8 mouse cellular contexts compared by ENCODE assay signal in genomic region chr5:3802433-3803291, GRCm38 (mm10). TPM values are rescaled to one million over a fixed set of nuclear protein-coding genes. Genes with fewer than 3 reads are reported as not detected.
DNase-seq lines count a peak whose midpoint lies in the region; ATAC-seq and TF ChIP-seq lines count a peak whose summit lies in the region.

Gene Ankib1 (minus strand): TSS chr5:3802925.
Gene Krit1 (plus strand): TSS chr5:3803184.

- DNase-seq in 3134 (ENCODE audit: extremely low read depth, insufficient read length, low spot score), result peak; percentile 88
- DNase-seq in adrenal gland, postnatal 36 days, result peak; percentile 93 to 96
- DNase-seq in heart, adult 2 months, result peak; percentile 91 to 93
- DNase-seq in kidney, adult 9 months, result peak; percentile 88
- DNase-seq in limb, embryonic 14.5 days (ENCODE audit: low spot score), result peak; percentile 85
- peak; percentile 92 for DNase-seq in midbrain, postnatal 0 days (ENCODE audit: low spot score)
- DNase-seq in spleen, postnatal 14 days (ENCODE audit: low spot score in 2 of 2), result peak; percentile 77 to 81

- intact Hi-C loops in heart, adult 2 months (cut with DNase I), result loop anchor here (2.0 kb wide), 2 partner anchors 70 to 156 kb away; no protein-coding TSS in a partner anchor

- no peak for TF ChIP-seq EP300 in heart, adult 2 months (IDR thresholded peaks at IDR 0.05; ENCODE audit: insufficient read depth, low read depth, low read length)

- TF ChIP-seq CTCF in heart, adult 2 months (IDR thresholded peaks at IDR 0.05), result no peak
- 0 out of 2 replicates have a peak, but pooled peaks have one; percentile 13 for TF ChIP-seq CTCF in midbrain, postnatal 0 days (IDR thresholded peaks at IDR 0.05)

- H3K4me1 ChIP-seq in embryonic facial prominence, embryonic 13.5 days, result peaks cover 12% of the 10 kb centered on the region
- peaks cover 2% of the 10 kb centered on the region; the same call in 1 of the 2 replicates for H3K4me1 ChIP-seq in heart, adult 2 months (ENCODE audit: control insufficient read depth, insufficient read depth, low read length)
- H3K4me1 ChIP-seq in limb, embryonic 14.5 days (ENCODE audit: control insufficient read depth, insufficient read depth, low read length), result no peaks in the 10 kb centered on the region; the same call in 1 of the 2 replicates
- peaks cover 4% of the 10 kb centered on the region; the same call in 1 of the 2 replicates for H3K4me1 ChIP-seq in midbrain, postnatal 0 days (ENCODE audit: insufficient read depth, low read length)

- peak; percentile 68 for TF ChIP-seq POLR2A in heart, adult 2 months (IDR thresholded peaks at IDR 0.05; ENCODE audit: insufficient read depth, low read depth, low read length)
- TF ChIP-seq POLR2A in limb, embryonic 14.5 days (IDR thresholded peaks at IDR 0.05; ENCODE audit: borderline replicate concordance, extremely low read depth, insufficient read depth, insufficient read length), result peak; percentile 41; the same call in 1 of the 2 replicates

- no peaks in the 10 kb centered on the region for H3K36me3 ChIP-seq in embryonic facial prominence, embryonic 13.5 days
- peaks cover 4% of the 10 kb centered on the region for H3K36me3 ChIP-seq in heart, adult 2 months (ENCODE audit: control insufficient read depth, insufficient read depth, low read length)
- H3K36me3 ChIP-seq in limb, embryonic 14.5 days (ENCODE audit: control insufficient read depth, insufficient read depth, low read length), result 0 out of 2 replicates have a peak, but pooled peaks cover 4% of the 10 kb centered on the region
- H3K36me3 ChIP-seq in midbrain, postnatal 0 days (ENCODE audit: insufficient read depth, low read length), result no peaks in the 10 kb centered on the region

- H3K9ac ChIP-seq in embryonic facial prominence, embryonic 13.5 days, result peak within 1 kb of the TSS; percentile 89
- H3K9ac ChIP-seq in heart, adult 2 months (ENCODE audit: low read depth, low read length), result peak within 1 kb of the TSS; percentile 95
- H3K9ac ChIP-seq in limb, embryonic 14.5 days (ENCODE audit: low read depth, low read length, severe bottlenecking), result peak within 1 kb of the TSS; percentile 86
- H3K9ac ChIP-seq in midbrain, postnatal 0 days (replicated peaks; ENCODE audit: low read length, poor library complexity, severe bottlenecking), result peak within 1 kb of the TSS; percentile 83

- no peaks in the 10 kb centered on the region for H3K9me3 ChIP-seq in embryonic facial prominence, embryonic 13.5 days
- no peaks in the 10 kb centered on the region for H3K9me3 ChIP-seq in limb, embryonic 14.5 days (ENCODE audit: control insufficient read depth, low read length)
- no peaks in the 10 kb centered on the region for H3K9me3 ChIP-seq in midbrain, postnatal 0 days (ENCODE audit: low read length)

- H3K79me2 ChIP-seq in heart, adult 2 months (replicated peaks; ENCODE audit: control insufficient read depth, insufficient read depth, low read length), result no peaks in the 10 kb centered on the region

- peak within 1 kb of the TSS; percentile 91 for H3K27ac ChIP-seq in embryonic facial prominence, embryonic 13.5 days
- H3K27ac ChIP-seq in heart, adult 2 months, result peak within 1 kb of the TSS; percentile 74
- peak within 1 kb of the TSS; percentile 73 for H3K27ac ChIP-seq in limb, embryonic 14.5 days (replicated peaks; ENCODE audit: low read depth, low read length)
- peak within 1 kb of the TSS; percentile 89 for H3K27ac ChIP-seq in midbrain, postnatal 0 days (ENCODE audit: low read depth, low read length)

- H3K4me2 ChIP-seq in embryonic facial prominence, embryonic 13.5 days, result peak within 1 kb of the TSS; percentile 88
- peak within 1 kb of the TSS; percentile 74 for H3K4me2 ChIP-seq in limb, embryonic 14.5 days (replicated peaks; ENCODE audit: low read depth, low read length, severe bottlenecking)
- H3K4me2 ChIP-seq in midbrain, postnatal 0 days (ENCODE audit: low read depth, low read length, poor library complexity, severe bottlenecking), result peak within 1 kb of the TSS; percentile 77

- peak within 1 kb of the TSS; percentile 87 for H3K4me3 ChIP-seq in embryonic facial prominence, embryonic 13.5 days
- H3K4me3 ChIP-seq in heart, adult 2 months, result peak within 1 kb of the TSS; percentile 66
- H3K4me3 ChIP-seq in limb, embryonic 14.5 days (replicated peaks; ENCODE audit: low read length), result peak within 1 kb of the TSS; percentile 90
- H3K4me3 ChIP-seq in midbrain, postnatal 0 days (ENCODE audit: low read depth, low read length), result peak within 1 kb of the TSS; percentile 95

- peak; percentile 93 for ATAC-seq in embryonic facial prominence, embryonic 13.5 days (ENCODE audit: insufficient number of reproducible peaks, insufficient read depth, low FRiP score, low TSS enrichment, low read depth)
- ATAC-seq in limb, embryonic 14.5 days (ENCODE audit: low FRiP score, low read depth), result peak; percentile 93
- peak; percentile 94 for ATAC-seq in midbrain, postnatal 0 days (ENCODE audit: low FRiP score)

- no peaks in the 10 kb centered on the region for H3K27me3 ChIP-seq in embryonic facial prominence, embryonic 13.5 days
- no peaks in the 10 kb centered on the region for H3K27me3 ChIP-seq in heart, adult 2 months (ENCODE audit: control insufficient read depth, insufficient read depth, low read length)
- H3K27me3 ChIP-seq in limb, embryonic 14.5 days (ENCODE audit: control insufficient read depth, insufficient read depth, low read length), result no peaks in the 10 kb centered on the region
- H3K27me3 ChIP-seq in midbrain, postnatal 0 days (ENCODE audit: insufficient read depth, low read length), result no peaks in the 10 kb centered on the region

- WGBS in embryonic facial prominence, embryonic 13.5 days, result under 1% methylated on average over 83 of the region's 109 CpGs
- WGBS in heart, adult 2 months, result under 1% methylated on average over 107 of the region's 109 CpGs
- under 1% methylated on average over 53 of the region's 109 CpGs for WGBS in limb, embryonic 14.5 days
- WGBS in midbrain, postnatal 0 days, result under 1% methylated on average over 69 of the region's 109 CpGs

RNA-seq across cellular contexts. Expression of gene Ankib1, which starts in this region (rescaled TPM):
- 10 to 100 TPM; 70.4 to 88.3 TPM for total RNA-seq in adrenal gland, postnatal 36 days (2021)
- polyA plus RNA-seq in embryonic facial prominence, embryonic 13.5 days (2015; fragmentation: Nextera tagmentation; extraction: Ambion mirVana), result 13.4 and 14.4 TPM in 2 replicates
- total RNA-seq in heart, adult 2 months (2021), result 10 to 100 TPM; 25.2 to 28.0 TPM
- polyA plus RNA-seq in heart, adult 2 months (2012; rRNA removed), result 3.6 and 7.4 TPM in 2 replicates
- polyA plus RNA-seq in limb, embryonic 14.5 days (2012; rRNA removed), result 11.6 TPM in 2 replicates
- 14.4 TPM in 2 replicates for polyA plus RNA-seq in limb, embryonic 14.5 days (2014; fragmentation: Nextera tagmentation; extraction: Ambion mirVana)
- total RNA-seq in midbrain, postnatal 0 days (2014; rRNA removed), result 56.9 and 62.7 TPM in 2 replicates
- polyA plus RNA-seq in midbrain, postnatal 0 days (2015; fragmentation: Nextera tagmentation; extraction: Ambion mirVana), result 12.3 and 16.0 TPM in 2 replicates

RNA-seq across cellular contexts. Expression of gene Krit1, which starts in this region (rescaled TPM):
- 10 to 100 TPM; 50.5 to 50.6 TPM for total RNA-seq in adrenal gland, postnatal 36 days (2021)
- polyA plus RNA-seq in embryonic facial prominence, embryonic 13.5 days (2015; fragmentation: Nextera tagmentation; extraction: Ambion mirVana), result 58.7 and 65.7 TPM in 2 replicates
- 10 to 100 TPM; 28.4 to 30.9 TPM for total RNA-seq in heart, adult 2 months (2021)
- polyA plus RNA-seq in heart, adult 2 months (2012; rRNA removed), result 9.0 and 20.4 TPM in 2 replicates
- polyA plus RNA-seq in limb, embryonic 14.5 days (2012; rRNA removed), result 32.3 and 37.6 TPM in 2 replicates
- polyA plus RNA-seq in limb, embryonic 14.5 days (2014; fragmentation: Nextera tagmentation; extraction: Ambion mirVana), result 37.6 and 44.5 TPM in 2 replicates
- 28.4 and 49.1 TPM in 2 replicates for total RNA-seq in midbrain, postnatal 0 days (2014; rRNA removed)
- polyA plus RNA-seq in midbrain, postnatal 0 days (2015; fragmentation: Nextera tagmentation; extraction: Ambion mirVana), result 28.7 and 34.2 TPM in 2 replicates

Comparison
In these comparisons a context has a peak if more than half of its experiments do, and no peak if none do; other contexts are left out.
1. Peak in every context shown above with its lines: DNase-seq, ATAC-seq, H3K4me3 ChIP-seq and H3K27ac ChIP-seq.